Mouse (Mus musculus) forebrain, embryonic 10.5 days (tissue): ENCODE measurements around the gene Gm17467. TPM values are rescaled to one million over a fixed set of nuclear protein-coding genes. Genes with fewer than 3 reads are reported as not detected.
"Not testable (repeated sequence)": the region's sequence is repeated elsewhere in the genome, so short reads cannot be mapped to it uniquely, and the experiment has no call there.

Experiments used
- DNase-seq: peaks from one replicate; pipeline ENCODE4 v3.0.0-alpha.2; 2017; ENCODE audit warnings: low spot score; ENCODE audit errors: extremely low spot score
- H3K27ac ChIP-seq: fragments of 300-500 bp; sonication (generic); 2 replicates; pipeline ENCODE4 v1.5.1; 2016; ENCODE audit warnings: mild to moderate bottlenecking
- H3K27me3 ChIP-seq: fragments of 300-500 bp; sonication (generic); 2 replicates; pipeline ENCODE4 v1.6.1; 2016; ENCODE audit warnings: mild to moderate bottlenecking; ENCODE audit not compliant: poor library complexity, severe bottlenecking
- H3K36me3 ChIP-seq: fragments of 300-500 bp; sonication (generic); replicated peaks from 2 replicates; pipeline ENCODE4 v1.6.1; 2016; ENCODE audit warnings: mild to moderate bottlenecking, moderate library complexity
- H3K4me1 ChIP-seq: fragments of 300-500 bp; sonication (generic); 2 replicates; pipeline ENCODE4 v1.6.1; 2016
- H3K4me3 ChIP-seq: fragments of 300-500 bp; sonication (generic); 2 replicates; pipeline ENCODE4 v1.5.1; 2016; ENCODE audit warnings: mild to moderate bottlenecking, moderate library complexity
- H3K9me3 ChIP-seq: fragments of 300-500 bp; sonication (generic); 2 replicates; pipeline ENCODE4 v1.6.1; 2016; ENCODE audit warnings: mild to moderate bottlenecking, moderate library complexity
- WGBS: fragments of 180-500 bp; shearing (Covaris S2); methylation state at CpG from one replicate; pipeline ENCODE4 v1.1.7; 2016; 5-methylcytosine and 5-hydroxymethylcytosine counted together
- polyA plus RNA-seq: library from polyadenylated mRNA; unstranded; fragments of >200 nt; fragmentation: Nextera tagmentation; extraction: Ambion mirVana; gene quantifications from 2 replicates; pipeline ENCODE4 v1.2.1, GENCODE M21; 2016

The Gm17467 gene
- not detected in 2 replicates for polyA plus RNA-seq

DNA sequence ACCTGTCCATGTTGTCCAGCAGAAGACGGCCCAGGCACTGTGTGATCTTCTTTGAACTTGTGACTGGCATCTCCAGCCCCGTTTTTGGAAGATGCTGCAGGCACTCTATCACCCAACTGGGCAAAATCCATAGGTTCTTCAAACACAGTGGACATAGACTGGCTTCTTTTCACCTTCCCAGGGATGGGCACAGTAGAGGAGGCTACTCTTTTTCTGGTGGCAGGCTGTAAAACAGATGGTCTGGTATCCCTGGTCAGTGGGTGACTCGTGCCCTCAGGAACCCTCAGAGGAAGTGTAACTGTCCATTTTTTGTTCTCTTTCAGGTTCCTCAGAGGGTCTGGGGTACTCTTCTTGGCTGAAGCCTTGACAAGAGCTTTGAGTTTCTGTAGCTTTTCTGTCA is at the start of gene Gm17467:
Gene Gm17467 (minus strand): TSS at position 101 of the 400 bp plus-strand sequence.
- not testable (repeated sequence) for H3K27me3 ChIP-seq, H3K4me1 ChIP-seq, DNase-seq, H3K4me3 ChIP-seq, H3K27ac ChIP-seq, H3K36me3 ChIP-seq, H3K9me3 ChIP-seq
- WGBS: no CpG with 5 or more reads among the region's 3 CpGs

Other genes starting within 250 kb of the Gm17467 start
- gene Cldn34c2, start 123.1 kb downstream of the Gm17467 start, polyA plus RNA-seq: 0.35 TPM in 1 of 2 replicates, not detected in the other
- gene Cldn34c3, start 88.9 kb upstream of the Gm17467 start, polyA plus RNA-seq: not detected in 2 replicates